Mouse (Mus musculus): Measurements from ENCODE around the gene Idi2.
"Not testable (repeated sequence)": the region's sequence is repeated elsewhere in the genome, so short reads cannot be mapped to it uniquely, and the experiment has no call there.

The Idi2 gene

DNA sequence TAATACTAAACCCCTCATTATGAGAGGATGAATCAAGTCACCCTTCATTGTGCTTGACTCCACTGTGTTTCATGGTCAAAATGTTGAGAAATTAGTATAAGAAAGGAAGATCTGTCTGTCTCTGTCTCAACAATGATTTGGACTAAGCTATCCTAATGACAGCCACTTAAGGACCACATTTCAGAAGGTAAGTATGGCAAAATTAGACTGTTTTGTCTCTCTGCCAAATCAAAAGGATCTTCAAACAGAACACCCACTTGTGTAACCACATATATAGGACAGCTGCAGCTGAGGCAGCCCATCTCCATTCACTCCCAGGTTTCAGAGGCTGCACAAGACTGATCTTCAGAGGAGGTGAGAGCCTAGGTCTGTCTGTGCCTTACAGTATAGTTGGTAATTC is at the start of gene Idi2:
Gene Idi2 (plus strand): TSS at position 301 of the 400 bp plus-strand sequence.
- DNase-seq (ENCODE audit: low spot score in 2 of 2), result not testable (repeated sequence)

DNA sequence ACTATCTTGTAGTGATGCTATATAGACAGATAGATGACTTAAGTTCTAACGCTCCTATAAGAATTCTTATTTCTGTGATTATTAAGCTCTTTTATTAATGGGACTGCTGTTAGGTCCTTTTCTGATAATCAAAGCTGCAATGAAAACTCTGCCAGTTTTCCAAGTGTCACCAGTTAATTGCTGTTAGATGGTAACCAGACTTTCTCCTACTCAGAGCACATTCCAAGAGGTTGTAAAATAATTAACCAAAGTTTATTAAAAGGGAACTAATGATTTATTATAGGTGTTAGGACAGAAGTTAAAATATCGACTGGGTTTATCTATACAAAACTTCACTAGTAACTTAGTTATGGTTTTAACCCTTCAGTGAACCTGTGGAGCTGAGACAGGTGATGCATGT is 46.7 kb upstream of the Idi2 start:
- not testable (repeated sequence) for DNase-seq (ENCODE audit: low spot score in 2 of 2)

DNA sequence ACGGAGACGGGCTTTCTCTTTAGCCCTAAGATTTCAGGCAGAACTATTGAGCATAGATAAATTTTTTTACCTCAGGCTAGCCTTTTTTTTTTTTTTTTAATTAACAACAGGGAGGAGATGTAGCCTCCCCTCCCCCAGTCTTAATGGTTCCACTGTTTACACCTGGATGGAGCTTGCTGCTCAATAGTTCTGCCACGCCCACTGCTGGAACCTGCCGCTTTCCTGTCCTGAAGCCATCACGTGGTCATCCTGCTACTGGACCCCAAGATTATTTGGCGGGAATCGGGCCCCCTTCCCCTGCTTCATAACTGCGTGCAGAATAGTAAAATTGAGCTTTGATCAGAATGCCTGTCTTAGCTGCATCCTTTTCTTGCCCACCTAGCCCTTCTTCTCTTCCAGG is 38.8 kb upstream of the Idi2 start:
- DNase-seq (ENCODE audit: low spot score in 2 of 2), result not testable (repeated sequence)

DNA sequence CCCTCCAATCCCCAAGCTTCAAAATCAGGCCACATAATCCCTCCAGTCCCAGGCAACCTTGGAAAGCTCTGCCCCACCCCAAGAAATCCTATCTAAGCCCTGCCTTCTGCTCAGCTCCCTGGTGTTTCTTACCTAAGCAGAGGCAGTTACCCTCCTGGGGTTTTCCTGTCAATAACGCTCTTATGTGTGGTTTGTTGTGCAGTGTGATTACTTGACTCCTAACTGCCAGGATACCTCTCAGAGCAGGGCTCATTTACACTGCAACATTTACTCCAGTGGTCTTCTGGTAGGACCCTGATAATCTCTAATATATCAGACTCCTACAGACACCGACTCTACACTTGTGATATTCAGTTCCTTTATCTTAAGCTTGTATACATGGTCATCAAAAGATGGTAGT is 19.2 kb upstream of the Idi2 start:
- DNase-seq (ENCODE audit: low spot score in 2 of 2), result no peak

DNA sequence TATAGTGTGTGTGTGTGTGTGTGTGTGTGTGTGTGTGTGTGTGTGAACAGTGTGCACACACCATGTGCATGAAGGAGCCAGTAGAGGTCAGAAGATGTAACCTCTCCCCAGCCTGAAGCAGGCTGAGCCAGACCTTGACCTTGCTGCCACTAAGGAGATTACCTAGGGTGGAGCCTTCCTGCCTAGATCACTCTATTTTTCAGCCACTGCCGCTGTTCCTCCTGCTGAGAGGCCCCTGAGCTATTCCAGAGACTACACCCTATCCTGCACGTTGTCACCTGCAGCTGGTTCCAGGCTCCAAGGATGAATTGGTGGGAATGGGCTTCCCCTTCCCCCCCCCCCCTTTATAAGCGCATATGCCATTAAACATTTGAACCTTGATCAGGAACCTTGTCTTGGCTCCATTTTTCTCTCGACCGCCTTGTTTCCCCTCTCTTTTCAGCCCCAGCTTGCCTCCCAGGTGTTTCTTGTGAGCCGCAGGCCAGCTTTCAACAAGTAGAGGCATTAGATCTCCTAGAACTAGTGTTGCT is 15.0 kb upstream of the Idi2 start:
- DNase-seq (ENCODE audit: low spot score in 2 of 2), result not testable (repeated sequence)

DNA sequence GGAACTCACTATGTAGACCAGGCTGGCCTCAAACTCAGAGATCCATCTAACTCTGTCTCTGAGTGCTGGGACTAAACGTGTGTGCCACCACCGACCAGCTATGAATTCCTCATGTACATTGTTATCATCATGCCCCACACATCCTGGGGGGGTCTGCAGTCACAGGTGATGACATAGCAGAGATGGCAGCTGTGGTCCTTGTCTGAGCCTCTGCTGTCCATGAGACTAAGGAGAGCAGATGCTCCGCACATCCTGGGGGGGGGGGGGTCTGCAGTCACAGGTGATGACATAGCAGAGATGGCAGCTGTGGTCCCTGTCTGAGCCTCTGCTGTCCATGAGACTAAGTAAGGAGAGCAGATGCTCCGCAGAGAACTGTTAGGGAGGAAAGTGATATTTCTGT is 11.6 kb upstream of the Idi2 start:
- not testable (repeated sequence) for DNase-seq (ENCODE audit: low spot score in 2 of 2)

DNA sequence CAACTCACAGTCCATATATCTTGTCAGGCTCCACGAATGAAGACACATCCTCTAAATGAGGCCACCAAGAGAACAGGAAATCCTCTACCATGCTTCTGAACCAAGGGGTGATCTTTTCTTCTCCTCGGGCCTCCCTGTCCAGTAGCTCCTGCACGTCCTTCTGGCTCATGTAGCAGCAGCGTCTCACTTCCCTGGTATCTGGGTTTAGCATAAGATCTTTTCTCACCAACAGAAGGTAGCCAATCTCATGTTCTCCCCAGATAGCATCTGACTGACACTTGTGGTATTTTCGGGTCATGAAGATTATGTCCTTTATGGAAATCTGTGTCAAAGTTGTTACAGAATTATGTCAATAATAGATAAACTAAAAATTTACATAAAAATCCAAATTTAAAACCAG is 11.0 kb upstream of the Idi2 start:
- DNase-seq (ENCODE audit: low spot score in 2 of 2), result not testable (repeated sequence)

DNA sequence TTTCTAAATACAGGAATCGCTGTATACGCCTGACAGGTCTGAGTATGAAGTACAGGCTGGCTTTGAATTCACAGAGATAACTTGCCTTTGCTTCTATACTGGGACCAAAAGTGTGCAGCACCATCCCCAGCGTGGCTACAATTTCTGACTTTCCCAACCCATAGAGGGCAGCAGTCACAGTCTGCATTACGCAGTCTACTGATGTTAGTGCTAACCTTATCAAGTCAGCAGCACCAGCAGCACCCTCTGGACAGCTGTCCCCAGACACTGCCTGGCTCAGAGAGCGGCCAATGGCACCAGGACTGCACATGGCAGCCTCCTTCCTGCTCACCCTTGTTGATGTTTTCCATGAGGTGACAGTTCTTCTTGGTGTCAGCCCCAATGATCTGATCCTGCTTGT is 8.8 kb upstream of the Idi2 start:
- not testable (repeated sequence) for DNase-seq (ENCODE audit: low spot score in 2 of 2)

DNA sequence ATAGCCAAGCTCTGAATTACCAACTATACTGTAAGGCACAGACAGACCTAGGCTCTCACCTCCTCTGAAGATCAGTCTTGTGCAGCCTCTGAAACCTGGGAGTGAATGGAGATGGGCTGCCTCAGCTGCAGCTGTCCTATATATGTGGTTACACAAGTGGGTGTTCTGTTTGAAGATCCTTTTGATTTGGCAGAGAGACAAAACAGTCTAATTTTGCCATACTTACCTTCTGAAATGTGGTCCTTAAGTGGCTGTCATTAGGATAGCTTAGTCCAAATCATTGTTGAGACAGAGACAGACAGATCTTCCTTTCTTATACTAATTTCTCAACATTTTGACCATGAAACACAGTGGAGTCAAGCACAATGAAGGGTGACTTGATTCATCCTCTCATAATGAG is 4.5 kb upstream of the Idi2 start, which contains the start of gene Gm9745:
Gene Gm9745 (minus strand): TSS at position 101 of the 400 bp plus-strand sequence.
- DNase-seq (ENCODE audit: low spot score in 2 of 2), result not testable (repeated sequence)

DNA sequence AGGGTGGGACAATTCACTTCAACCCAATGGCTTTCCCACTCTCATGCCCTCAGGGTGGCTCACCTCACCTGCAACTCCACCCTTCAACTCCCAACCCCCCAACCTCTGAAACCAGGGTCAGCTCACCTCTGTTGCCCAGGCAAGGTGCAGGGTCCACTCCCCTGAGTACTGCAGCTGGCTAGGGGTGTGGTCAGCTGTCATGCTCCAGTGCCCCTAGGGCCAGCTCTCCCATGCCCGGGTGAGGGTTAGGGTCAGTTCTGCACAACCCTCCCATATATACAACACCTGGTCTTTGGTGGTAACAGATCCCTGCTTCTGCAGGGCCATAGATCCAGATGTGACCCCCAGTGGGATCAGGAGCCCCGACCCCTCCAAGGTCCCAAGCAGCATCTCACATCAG is 2.5 kb downstream of the Idi2 start:
- not testable (repeated sequence) for DNase-seq (ENCODE audit: low spot score in 2 of 2)

DNA sequence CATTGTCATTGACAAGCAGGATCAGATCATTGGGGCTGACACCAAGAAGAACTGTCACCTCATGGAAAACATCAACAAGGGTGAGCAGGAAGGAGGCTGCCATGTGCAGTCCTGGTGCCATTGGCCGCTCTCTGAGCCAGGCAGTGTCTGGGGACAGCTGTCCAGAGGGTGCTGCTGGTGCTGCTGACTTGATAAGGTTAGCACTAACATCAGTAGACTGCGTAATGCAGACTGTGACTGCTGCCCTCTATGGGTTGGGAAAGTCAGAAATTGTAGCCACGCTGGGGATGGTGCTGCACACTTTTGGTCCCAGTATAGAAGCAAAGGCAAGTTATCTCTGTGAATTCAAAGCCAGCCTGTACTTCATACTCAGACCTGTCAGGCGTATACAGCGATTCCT is 4.2 kb downstream of the Idi2 start:
- not testable (repeated sequence) for DNase-seq (ENCODE audit: low spot score in 2 of 2)

DNA sequence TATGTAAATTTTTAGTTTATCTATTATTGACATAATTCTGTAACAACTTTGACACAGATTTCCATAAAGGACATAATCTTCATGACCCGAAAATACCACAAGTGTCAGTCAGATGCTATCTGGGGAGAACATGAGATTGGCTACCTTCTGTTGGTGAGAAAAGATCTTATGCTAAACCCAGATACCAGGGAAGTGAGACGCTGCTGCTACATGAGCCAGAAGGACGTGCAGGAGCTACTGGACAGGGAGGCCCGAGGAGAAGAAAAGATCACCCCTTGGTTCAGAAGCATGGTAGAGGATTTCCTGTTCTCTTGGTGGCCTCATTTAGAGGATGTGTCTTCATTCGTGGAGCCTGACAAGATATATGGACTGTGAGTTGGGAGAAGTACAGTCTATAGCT is 6.4 kb downstream of the Idi2 start:
- DNase-seq (ENCODE audit: low spot score in 2 of 2), result not testable (repeated sequence)

DNA sequence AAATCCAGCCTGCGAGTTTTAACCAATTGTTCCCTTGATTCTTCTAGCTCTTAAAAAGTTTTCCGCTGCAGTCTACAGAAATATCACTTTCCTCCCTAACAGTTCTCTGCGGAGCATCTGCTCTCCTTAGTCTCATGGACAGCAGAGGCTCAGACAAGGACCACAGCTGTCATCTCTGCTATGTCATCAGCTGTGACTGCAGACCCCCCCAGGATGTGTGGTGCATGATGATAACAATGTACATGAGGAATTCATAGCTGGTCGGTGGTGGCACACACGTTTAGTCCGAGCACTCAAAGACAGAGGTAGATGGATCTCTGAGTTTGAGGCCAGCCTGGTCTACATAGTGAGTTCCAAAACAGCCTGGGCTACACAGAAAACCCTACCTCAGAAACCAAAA is 6.9 kb downstream of the Idi2 start:
- DNase-seq (ENCODE audit: low spot score in 2 of 2), result not testable (repeated sequence)

DNA sequence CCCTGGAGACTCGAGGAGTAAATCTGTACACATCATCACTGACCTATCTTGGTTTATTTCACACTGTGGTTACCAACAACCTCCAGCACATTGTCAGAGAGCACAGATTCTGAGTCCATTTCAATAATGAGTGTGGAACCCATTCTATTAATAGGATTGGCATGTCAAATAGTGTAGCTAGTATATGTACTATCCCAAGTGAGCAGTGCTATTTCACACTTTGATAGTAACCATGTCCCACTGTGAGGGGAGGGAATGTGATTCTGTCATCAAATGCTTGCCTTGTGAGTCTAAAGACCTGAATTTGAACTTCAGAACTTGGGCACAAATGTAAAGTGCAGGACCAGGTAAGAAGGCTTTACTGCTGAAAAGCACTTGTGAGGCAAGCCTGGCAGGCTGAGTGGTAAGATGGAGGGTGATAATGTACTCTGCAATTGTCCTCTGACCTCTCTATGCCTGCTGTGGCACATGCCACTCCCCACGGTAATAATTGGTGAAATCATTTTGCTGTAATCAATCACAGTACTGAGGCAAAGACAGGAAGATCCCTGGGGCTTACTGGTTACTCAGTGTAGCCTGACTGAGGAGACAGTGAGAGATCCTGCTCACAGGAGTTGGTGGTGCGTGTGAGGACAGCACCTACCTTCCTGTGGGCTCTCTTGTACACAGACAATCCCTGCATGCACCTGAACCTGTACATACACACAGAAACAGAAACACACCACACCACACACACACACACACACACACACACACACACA is 8.6 kb downstream of the Idi2 start:
- DNase-seq (ENCODE audit: low spot score in 2 of 2), result not testable (repeated sequence)

DNA sequence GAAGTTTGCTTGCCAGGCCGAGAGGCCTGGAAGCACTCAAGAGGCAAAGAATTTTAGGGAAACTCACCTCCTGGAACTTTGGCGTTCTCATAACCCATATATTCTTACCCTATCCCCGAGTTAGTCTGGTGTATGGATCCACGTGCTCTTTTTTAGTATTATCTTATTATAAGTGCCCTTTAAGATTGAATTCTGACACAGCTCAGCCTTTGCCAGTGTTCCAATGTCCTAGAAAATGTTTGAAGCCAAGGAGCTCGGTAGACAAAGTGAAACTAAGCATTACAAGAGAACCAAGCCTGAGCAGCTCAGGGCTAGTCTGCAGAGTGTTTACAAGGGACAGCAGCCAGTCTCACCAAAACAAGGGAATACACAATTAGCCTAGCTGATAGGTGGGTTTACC is 9.6 kb downstream of the Idi2 start:
- DNase-seq (ENCODE audit: low spot score in 2 of 2), result not testable (repeated sequence)

DNA sequence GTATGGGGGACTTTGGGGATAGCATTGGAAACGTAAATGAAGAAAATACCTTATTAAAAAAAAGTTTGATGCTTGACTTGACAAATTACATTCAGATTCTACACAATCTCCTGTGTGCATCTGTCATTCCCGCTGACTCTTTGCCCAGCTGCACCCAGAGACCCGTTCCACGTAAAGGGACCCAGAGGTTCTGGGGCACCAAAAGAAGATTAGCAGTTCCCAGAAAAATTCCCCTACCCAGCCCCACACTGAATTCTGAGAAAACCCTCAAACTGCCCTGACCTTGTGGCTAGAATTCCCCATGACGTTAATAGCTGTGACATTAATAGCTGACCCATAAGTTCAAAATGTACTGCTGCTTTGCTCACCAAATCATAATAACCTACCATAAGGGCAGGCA is 12.6 kb downstream of the Idi2 start:
- no peak for DNase-seq (ENCODE audit: low spot score in 2 of 2)

DNA sequence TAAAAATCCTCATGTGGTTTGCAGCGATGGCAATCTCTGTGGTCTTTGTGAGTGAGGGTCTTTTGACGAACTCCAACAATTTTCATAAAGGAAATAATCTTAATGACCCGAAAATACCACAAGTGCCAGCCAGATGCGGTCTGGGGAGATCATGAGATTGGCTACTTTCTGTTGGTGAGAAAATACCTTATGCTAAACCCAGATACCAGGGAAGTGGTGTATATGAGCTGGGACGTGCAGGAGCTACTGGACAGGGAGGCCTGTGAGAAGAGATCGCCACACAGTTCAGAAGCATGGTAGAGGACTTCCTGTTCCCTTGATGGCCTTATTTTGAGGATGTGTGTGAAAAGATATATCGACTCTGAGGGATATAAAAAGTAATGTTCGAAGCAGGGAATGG is 15.1 kb downstream of the Idi2 start:
- DNase-seq (ENCODE audit: low spot score in 2 of 2), result no peak

DNA sequence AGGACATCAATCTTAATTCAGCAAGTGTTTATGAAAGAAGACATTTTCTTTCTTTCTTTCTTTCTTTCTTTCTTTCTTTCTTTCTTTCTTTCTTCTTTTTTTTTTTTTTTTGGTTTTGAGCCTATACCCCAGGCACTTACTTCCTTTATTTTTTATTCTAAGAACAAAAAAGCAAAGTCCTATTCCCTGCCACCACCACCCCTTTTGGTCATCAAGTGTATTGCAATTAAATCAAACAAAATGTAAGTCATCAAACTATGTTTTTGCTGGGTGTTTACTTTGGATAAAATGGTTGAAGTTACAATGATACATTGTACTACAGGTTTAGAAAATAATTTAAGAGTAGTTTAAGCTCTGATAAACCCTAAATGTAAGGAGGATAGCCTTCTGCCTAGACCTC is 19.7 kb downstream of the Idi2 start:
- no peak for DNase-seq (ENCODE audit: low spot score in 2 of 2)

DNA sequence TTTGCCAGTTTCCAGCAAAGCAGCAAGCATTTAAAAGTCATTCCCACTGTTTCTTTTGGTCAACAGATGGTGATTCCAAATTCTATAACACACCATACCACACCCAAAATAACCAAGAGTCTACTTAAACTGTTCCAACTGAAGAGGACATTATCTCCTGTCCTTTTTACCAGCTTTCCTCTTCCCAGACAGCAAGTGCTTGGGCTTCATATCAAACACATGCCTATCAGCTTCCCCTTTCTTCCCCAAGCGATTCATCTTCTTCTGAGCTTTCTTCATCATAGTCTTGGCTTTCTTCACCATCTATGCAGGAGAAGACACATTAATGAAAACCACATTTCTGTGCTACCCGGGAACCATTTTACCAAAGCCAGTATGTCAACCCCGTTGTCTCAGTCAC is 20.3 kb downstream of the Idi2 start:
- DNase-seq (ENCODE audit: low spot score in 2 of 2), result no peak

DNA sequence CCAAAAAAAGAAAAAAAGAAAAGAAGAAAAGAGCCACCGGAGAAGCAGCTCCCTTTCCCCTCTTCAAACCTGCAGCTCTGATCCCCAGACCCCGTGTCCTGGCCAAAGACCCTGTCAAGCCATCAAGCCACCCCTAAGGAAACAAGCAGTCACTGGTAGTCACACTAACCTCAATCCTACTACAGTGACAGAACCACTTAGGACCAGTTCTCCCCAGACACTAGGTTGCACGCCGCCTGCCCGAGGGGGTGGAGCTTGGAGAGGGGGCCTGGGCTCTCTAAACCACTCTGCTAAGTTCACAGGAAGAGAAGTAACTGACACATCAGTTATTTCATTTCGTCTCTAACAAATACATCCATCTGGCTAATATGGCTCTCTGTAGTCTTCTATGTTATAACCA is 39.6 kb downstream of the Idi2 start:
- no peak for DNase-seq (ENCODE audit: low spot score in 2 of 2)

DNA sequence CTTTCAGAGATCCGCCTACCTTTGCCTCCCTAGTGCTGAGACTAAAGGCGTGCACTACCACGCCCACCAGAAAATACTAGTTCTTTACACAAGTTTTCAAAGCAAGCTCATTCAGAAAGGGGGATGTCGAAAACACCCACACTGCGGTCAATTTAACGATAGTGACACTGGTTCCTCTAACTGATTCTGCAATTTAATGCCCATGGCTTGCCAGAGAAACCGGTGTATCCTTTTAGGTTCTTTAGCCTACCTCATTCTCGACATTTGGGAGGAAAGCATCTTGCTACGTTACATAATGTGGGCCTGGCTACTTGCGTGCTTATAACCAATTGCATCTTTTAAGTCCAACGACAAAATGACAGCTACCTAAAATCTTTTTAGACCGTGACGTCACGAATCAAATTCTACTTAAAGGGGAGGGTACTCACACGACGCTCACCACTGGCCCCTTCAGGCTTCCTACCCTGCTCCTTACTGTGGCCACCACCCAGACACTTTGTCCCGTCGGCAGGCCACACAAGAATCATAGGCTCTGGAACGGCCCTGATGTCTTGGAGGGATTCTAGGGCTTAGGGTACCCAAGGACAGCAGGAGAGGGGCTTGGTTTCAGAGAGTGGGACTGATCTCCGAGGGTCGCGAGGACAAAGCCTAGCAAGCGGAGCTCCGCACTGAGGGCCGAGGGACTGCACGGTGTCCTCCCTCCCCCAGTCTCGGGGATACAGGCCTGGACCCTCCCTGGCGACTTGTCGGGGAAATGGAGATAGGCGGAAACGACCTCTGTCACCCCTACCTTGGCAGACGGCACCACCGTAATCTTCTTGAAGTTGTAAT is 42.7 kb downstream of the Idi2 start:
- DNase-seq (ENCODE audit: low spot score in 2 of 2), result no peak

DNA sequence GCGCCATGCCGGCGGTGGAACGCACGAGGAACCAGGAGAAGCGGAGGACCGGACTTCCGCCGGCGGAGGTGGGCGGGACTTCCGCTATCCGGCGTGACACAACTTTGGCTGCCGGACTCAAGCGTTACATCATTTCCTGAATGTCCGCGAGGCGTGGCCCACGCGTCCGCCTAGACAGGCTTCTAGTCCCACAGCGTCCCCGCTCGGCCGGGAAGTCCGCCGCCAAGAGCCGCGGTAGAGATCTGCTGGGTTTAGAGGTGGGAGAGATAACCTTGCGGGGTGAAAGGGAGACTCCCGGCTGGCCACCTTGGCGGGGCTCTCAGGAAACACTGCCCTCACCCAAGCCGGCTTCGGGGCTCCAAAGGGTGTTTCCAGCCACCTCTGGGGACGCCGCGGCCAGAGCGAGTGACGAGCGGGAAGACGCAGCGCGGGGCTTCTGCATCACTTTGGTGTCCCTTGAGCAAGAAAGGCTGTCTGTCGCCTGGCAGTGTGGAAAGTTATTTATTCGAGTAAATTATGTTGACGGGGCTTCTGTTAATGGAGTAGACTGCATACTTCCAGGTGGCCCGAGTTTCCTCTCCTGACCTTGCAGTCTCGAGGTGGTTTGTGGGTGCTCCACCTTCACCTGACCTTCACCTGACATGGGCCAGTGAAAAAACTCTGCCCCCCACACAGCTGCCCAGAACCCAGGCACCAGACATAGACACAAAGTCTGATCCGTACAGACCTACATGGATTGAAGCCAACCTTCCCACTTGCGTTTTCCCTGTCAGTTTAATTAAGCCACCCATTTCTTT is 43.5 kb downstream of the Idi2 start, which contains the start of gene Gtpbp4:
Gene Gtpbp4 (minus strand): TSS at position 94 of the 797 bp plus-strand sequence.
- peak; percentile 97 to 98 for DNase-seq (ENCODE audit: low spot score in 2 of 2)
